Mouse (Mus musculus) left cerebral cortex, postnatal 4 days (tissue): ENCODE results near the gene Esam. TPM values are rescaled to one million over a fixed set of nuclear protein-coding genes. Genes with fewer than 3 reads are reported as not detected.

Source experiments
- total RNA-seq, 2 experiments: library from RNA; stranded (reverse); gene quantifications; 2 replicates each; pipeline ENCODE4 v1.2.3; 2021

Esam gene
- total RNA-seq, 2 experiments from 2014 or later, result 30.8 to 30.9 TPM

Other genes with a start within 250 kb of the Esam start
- gene Ccdc15, start 179.6 kb upstream of the Esam start, total RNA-seq, result 1 to 10 TPM; 5.5 to 5.7 TPM
- gene Hepacam, start 160.7 kb upstream of the Esam start, total RNA-seq, result 10 to 100 TPM; 23.8 to 24.9 TPM
- gene Robo4, start 126.2 kb upstream of the Esam start, total RNA-seq, result 1 to 10 TPM; 6.5 to 7.4 TPM
- 1 to 10 TPM; 6.1 to 6.6 TPM for gene Robo3, start 94.8 kb upstream of the Esam start, total RNA-seq
- gene Msantd2, start 38.8 kb upstream of the Esam start, total RNA-seq, result 10 to 100 TPM; 45.4 to 56.0 TPM
- gene Vsig2, start 11.2 kb downstream of the Esam start, total RNA-seq, result 1 to 10 TPM; 3.4 TPM
- 100 to 1,000 TPM; 616 to 622 TPM for gene Nrgn, start 24.8 kb downstream of the Esam start, total RNA-seq
- 10 to 100 TPM; 10.5 to 11.1 TPM for gene Siae, start 27.6 kb downstream of the Esam start, total RNA-seq
- 1 to 10 TPM; 1.3 to 1.6 TPM for gene Spa17, start 85.6 kb downstream of the Esam start, total RNA-seq
- 10 to 100 TPM; 57.0 to 60.5 TPM for gene Tbrg1, start 129.2 kb downstream of the Esam start, total RNA-seq
- not detected for gene Panx3, start 141.2 kb downstream of the Esam start, total RNA-seq
- not detected for gene Olfr160, start 188.2 kb downstream of the Esam start, total RNA-seq
- gene Olfr874, start 217.0 kb downstream of the Esam start, total RNA-seq, result not detected
- gene Olfr875, start 243.8 kb downstream of the Esam start, total RNA-seq, result not detected